Mouse (Mus musculus) CH12.LX (cell line): Measurements from ENCODE around the gene Exoc8. TPM values are rescaled to one million over a fixed set of nuclear protein-coding genes. Genes with fewer than 3 reads are reported as not detected.

Experiments used
- DNase-seq: peaks from one replicate; pipeline ENCODE4 v3.0.0-alpha.2; 2013; ENCODE audit errors: extremely low read depth
- H3K27ac ChIP-seq: 2 replicates; pipeline ENCODE4 v1.5.1; 2012; ENCODE audit warnings: low read depth, mild to moderate bottlenecking, control low read depth, moderate library complexity; ENCODE audit not compliant: insufficient read depth
- H3K27me3 ChIP-seq: replicated peaks from 2 replicates; pipeline ENCODE3; 2012; ENCODE audit warnings: inconsistent platforms
- H3K36me3 ChIP-seq, 2 experiments: replicated peaks in 1 of 2; 2 replicates each; pipeline versions ENCODE3 to v1.6.1; 2012; ENCODE audit warnings: inconsistent platforms in 1 of 2, low read length in 1 of 2, mild to moderate bottlenecking in 1 of 2, mixed read lengths in 1 of 2, moderate library complexity in 1 of 2; ENCODE audit not compliant: control insufficient read depth in 1 of 2, insufficient read depth in 1 of 2
- H3K4me1 ChIP-seq, 2 experiments: 2 replicates each; pipeline ENCODE4 v1.6.1; 2012; ENCODE audit warnings: inconsistent platforms in 1 of 2, moderate library complexity in 1 of 2; ENCODE audit not compliant: insufficient read depth in 2 of 2, control insufficient read depth in 1 of 2
- H3K4me2 ChIP-seq: 2 replicates; pipeline ENCODE4 v1.6.1; 2012; ENCODE audit warnings: low read depth, mild to moderate bottlenecking, control low read depth; ENCODE audit not compliant: poor library complexity, insufficient read depth, severe bottlenecking
- H3K4me3 ChIP-seq, 3 experiments: fragments of 150-350 bp in 1 of 3; sonication (generic) in 1 of 3; replicated peaks in 1 of 3; 2 replicates each; pipeline versions ENCODE3 to v1.5.1; 2011 to 2012; ENCODE audit warnings: low read depth in 2 of 3, low read length in 2 of 3, mild to moderate bottlenecking in 2 of 3, moderate library complexity in 2 of 3, control low read depth in 1 of 3, improper control_type of control experiment in 1 of 3, inconsistent platforms in 1 of 3, mixed read lengths in 1 of 3; ENCODE audit not compliant: poor library complexity in 1 of 3
- H3K79me2 ChIP-seq: replicated peaks from 2 replicates; pipeline ENCODE4 v1.6.1; 2012; ENCODE audit warnings: mild to moderate bottlenecking, moderate library complexity; ENCODE audit not compliant: control insufficient read depth, poor library complexity, insufficient read depth, severe bottlenecking; ENCODE audit errors: extremely low read depth
- H3K9ac ChIP-seq: 2 replicates; pipeline ENCODE4 v1.6.1; 2012; ENCODE audit warnings: low read depth, mild to moderate bottlenecking, control low read depth, moderate library complexity; ENCODE audit not compliant: insufficient read depth
- H3K9me3 ChIP-seq: replicated peaks from 2 replicates; pipeline ENCODE3; 2012; ENCODE audit warnings: low read length, inconsistent platforms, mixed read lengths
- BHLHE40 ChIP-seq: IDR thresholded peaks from 2 replicates; pipeline ENCODE4 v1.6.1; 2011; ENCODE audit warnings: mild to moderate bottlenecking, low read depth, low read length, improper control_type of control experiment
- CTCF ChIP-seq, 2 experiments: IDR thresholded peaks in 1 of 2; conservative IDR thresholded peaks in 1 of 2; 2 replicates each; pipeline ENCODE4 v1.5.1; 2011 to 2012; ENCODE audit warnings: low read depth in 2 of 2, low read length in 2 of 2, improper control_type of control experiment in 1 of 2, inconsistent platforms in 1 of 2, mild to moderate bottlenecking in 1 of 2, moderate library complexity in 1 of 2
- E2F4 ChIP-seq: IDR thresholded peaks from 2 replicates; pipeline ENCODE4 v1.6.1; 2011; ENCODE audit warnings: low read depth, low read length, improper control_type of control experiment; ENCODE audit not compliant: insufficient replicate concordance
- ELF1 ChIP-seq: IDR thresholded peaks from 2 replicates; pipeline ENCODE4 v1.6.1; 2014; ENCODE audit warnings: low read depth, mild to moderate bottlenecking, inconsistent platforms, low read length, improper control_type of control experiment
- GABPA ChIP-seq: IDR thresholded peaks from 2 replicates; pipeline ENCODE4 v1.6.1; 2012; ENCODE audit warnings: low read depth, low read length, improper control_type of control experiment, inconsistent platforms; ENCODE audit not compliant: insufficient replicate concordance
- IRF4 ChIP-seq: IDR thresholded peaks from 2 replicates; pipeline ENCODE4 v1.6.1; 2014; ENCODE audit warnings: low read depth, mild to moderate bottlenecking, inconsistent platforms, low read length, improper control_type of control experiment
- MAX ChIP-seq: IDR thresholded peaks from 2 replicates; pipeline ENCODE4 v1.6.1; 2011; ENCODE audit warnings: low read length, improper control_type of control experiment
- MAZ ChIP-seq: IDR thresholded peaks from 2 replicates; pipeline ENCODE4 v1.6.1; 2012; ENCODE audit warnings: low read depth, mild to moderate bottlenecking, inconsistent platforms, low read length, improper control_type of control experiment, moderate library complexity
- MEF2A ChIP-seq: IDR thresholded peaks from 2 replicates; pipeline ENCODE4 v1.6.1; 2014; ENCODE audit warnings: low read depth, mild to moderate bottlenecking, inconsistent platforms, low read length, improper control_type of control experiment, borderline replicate concordance
- MXI1 ChIP-seq: IDR thresholded peaks from 2 replicates; pipeline ENCODE4 v1.6.1; 2011; ENCODE audit warnings: mild to moderate bottlenecking, low read depth, low read length, improper control_type of control experiment
- MYC ChIP-seq: IDR thresholded peaks from 2 replicates; pipeline ENCODE4 v1.6.1; 2011; ENCODE audit warnings: low read depth, mild to moderate bottlenecking, improper control_type of control experiment, low read length
- NELFE ChIP-seq: IDR thresholded peaks from 2 replicates; pipeline ENCODE4 v1.6.1; 2011; ENCODE audit warnings: low read depth, low read length, improper control_type of control experiment
- NRF1 ChIP-seq: IDR thresholded peaks from 2 replicates; pipeline ENCODE4 v1.6.1; 2014; ENCODE audit warnings: low read depth, mild to moderate bottlenecking, inconsistent platforms, low read length, improper control_type of control experiment, moderate library complexity
- POLR2A ChIP-seq: IDR thresholded peaks from 2 replicates; pipeline ENCODE4 v1.6.1; 2011; ENCODE audit warnings: low read depth, mild to moderate bottlenecking, improper control_type of control experiment, low read length
- SIN3A ChIP-seq: IDR thresholded peaks from 2 replicates; pipeline ENCODE4 v1.6.1; 2012; ENCODE audit warnings: low read length, improper control_type of control experiment, inconsistent platforms
- SMC3 ChIP-seq: IDR thresholded peaks from 2 replicates; pipeline ENCODE4 v1.6.1; 2011; ENCODE audit warnings: low read depth, low read length, improper control_type of control experiment
- TBP ChIP-seq: conservative IDR thresholded peaks from 2 replicates; pipeline ENCODE4 v1.6.1; 2011; ENCODE audit warnings: low read depth, low read length, improper control_type of control experiment
- TCF12 ChIP-seq: IDR thresholded peaks from 2 replicates; pipeline ENCODE4 v1.6.1; 2014; ENCODE audit warnings: low read depth, mild to moderate bottlenecking, inconsistent platforms, low read length, improper control_type of control experiment
- UBTF ChIP-seq: IDR thresholded peaks from 2 replicates; pipeline ENCODE4 v1.6.1; 2012; ENCODE audit warnings: low read depth, mild to moderate bottlenecking, inconsistent platforms, low read length, improper control_type of control experiment, moderate library complexity
- USF2 ChIP-seq: conservative IDR thresholded peaks from 2 replicates; pipeline ENCODE4 v1.6.1; 2011; ENCODE audit warnings: low read depth, low read length, improper control_type of control experiment
- ZC3H11A ChIP-seq: IDR thresholded peaks from 2 replicates; pipeline ENCODE4 v1.6.1; 2012; ENCODE audit warnings: low read depth, mild to moderate bottlenecking, inconsistent platforms, low read length, improper control_type of control experiment
- ZKSCAN1 ChIP-seq: IDR thresholded peaks from 2 replicates; pipeline ENCODE4 v1.6.1; 2012; ENCODE audit warnings: low read depth, inconsistent platforms, low read length, improper control_type of control experiment, borderline replicate concordance
- ZMIZ1 ChIP-seq: IDR thresholded peaks from 2 replicates; pipeline ENCODE4 v1.6.1; 2012; ENCODE audit warnings: low read depth, mild to moderate bottlenecking, inconsistent platforms, low read length, improper control_type of control experiment
- dilution Hi-C: fragments of 300-500 bp; cut with MboI; formaldehyde crosslinking; loops from 2 replicates; pipeline ENCODE4 v1.14.3; 2020; ENCODE audit warnings: low sequenced_read_pairs; ENCODE audit not compliant: extremely low pct_unique_long_range_greater_than_20kb, extremely low pct_ligation_motif_present
- in situ Hi-C: fragments of 300-500 bp; cut with MboI; formaldehyde crosslinking; loops from 3 replicates; pipeline ENCODE4 v1.14.3; 2019; ENCODE audit warnings: low sequenced_read_pairs, low pct_ligation_motif_present, low pct_unique_long_range_greater_than_20kb, mixed read lengths
- polyA plus RNA-seq: library from polyadenylated mRNA; unstranded; fragments of >175 nt; gene quantifications from 2 replicates; pipeline ENCODE4 v1.2.1, GENCODE M21; 2012; ENCODE audit warnings: low read depth; ENCODE audit not compliant: insufficient read length
- total RNA-seq, 2 experiments: library from RNA; depleted of rRNA; stranded (reverse); fragments of 300-350 nt in 1 of 2; fragments of >200 nt in 1 of 2; gene quantifications; 2 replicates each; pipeline ENCODE4 v1.2.3; 2012 to 2014

Gene Exoc8
- total and polyA plus RNA-seq, 3 experiments: 5.9 to 11.2 (median 10.7) TPM

DNA sequence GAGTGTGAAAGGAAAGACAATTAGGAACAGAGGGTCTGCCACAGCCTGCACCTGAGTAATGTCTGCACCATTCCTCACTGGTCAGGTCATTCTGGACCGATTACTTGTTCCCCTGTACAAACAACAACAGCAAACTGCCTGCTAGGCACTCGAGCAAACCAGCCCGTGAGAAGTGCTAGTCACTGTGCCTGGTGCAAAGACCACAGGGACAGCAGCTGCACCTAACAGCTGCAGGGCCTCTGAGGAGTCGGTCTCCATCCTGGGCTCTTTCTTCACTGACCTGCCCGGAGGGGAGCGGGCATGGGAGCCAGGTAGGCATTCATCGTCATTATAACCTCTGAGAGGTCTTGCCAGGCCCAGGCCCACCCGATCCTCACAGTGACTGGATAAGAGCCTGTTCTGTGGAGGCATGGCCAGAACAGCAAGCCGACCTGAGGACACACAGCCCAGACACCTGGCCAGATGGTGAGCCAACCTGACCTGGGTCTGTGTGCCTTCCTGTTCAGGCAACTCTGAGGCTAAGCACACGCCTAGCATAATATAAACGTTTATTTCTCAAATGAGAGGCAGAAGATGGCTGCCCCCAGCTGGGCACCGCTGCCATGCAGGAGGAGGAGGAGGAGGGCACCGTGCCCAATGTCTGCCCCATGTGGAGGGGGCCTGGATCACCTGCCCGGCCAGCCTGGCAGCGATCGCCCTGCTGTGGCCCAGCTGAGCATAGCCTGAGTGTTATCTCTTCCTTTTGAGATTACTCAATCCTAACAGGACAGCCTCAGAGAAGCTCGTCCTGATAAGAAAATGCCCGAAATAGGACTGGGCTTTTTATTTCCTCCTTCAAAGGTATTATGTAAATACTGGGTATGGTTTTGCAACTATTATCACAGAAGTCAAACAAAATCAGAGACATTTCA lies 24.1 kb upstream of the Exoc8 start:
- dilution Hi-C loops (no loop called here), in situ Hi-C loops (no loop called here)
- H3K36me3 ChIP-seq: peaks cover 0 to 51% of the 10 kb centered on the region in 2 experiments

DNA sequence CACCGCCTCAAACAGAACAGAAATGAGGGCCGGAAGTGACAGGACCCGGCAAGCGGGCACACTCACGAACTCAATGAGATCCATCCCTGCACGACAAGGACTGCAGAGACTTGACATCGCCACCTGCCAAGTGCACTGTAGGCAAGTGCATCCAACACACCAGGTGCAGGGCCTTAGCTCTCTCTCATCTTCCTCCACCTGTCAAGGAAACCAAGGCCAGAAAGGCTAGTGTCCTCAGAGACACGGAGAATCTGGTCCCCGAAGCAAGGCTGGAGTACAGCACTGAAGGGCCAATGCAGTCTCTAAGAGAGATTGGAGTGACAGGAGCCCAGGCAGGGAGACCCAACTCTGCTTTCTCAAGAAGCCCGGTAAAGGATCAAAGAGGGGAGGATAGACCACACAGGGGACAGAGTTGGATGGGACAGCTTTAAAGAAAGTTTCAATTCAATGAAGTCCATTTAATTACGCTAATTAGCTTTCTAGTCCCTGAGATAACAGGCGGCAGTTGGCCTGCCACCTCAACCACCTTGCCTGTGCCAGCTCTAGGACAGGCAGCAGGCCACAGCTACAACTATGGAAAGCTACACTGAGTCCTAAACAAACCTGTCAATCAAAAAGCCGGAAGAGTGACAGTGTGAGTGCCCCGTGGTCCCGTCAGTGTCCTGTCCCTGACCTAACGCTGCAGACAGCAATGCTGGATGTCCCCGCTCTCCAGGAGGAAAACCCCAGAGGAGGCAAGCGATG lies 20.4 kb upstream of the Exoc8 start:
- Histone ChIP-seq H3K9ac (no peak overlapping the region), H3K36me3 (peaks cover 5 to 60% of the 10 kb centered on the region in 2 experiments)

More for the DNA sequence above, 24.1 kb upstream of the Exoc8 start:
- H3K4me3 ChIP-seq: no peak overlapping the region
- H3K4me2 ChIP-seq: no peak overlapping the region
- H3K9me3 ChIP-seq: no peaks in the 10 kb centered on the region
- no peak overlapping the region for H3K9ac ChIP-seq
- H3K4me1 ChIP-seq: peaks cover 0 to 28% of the 10 kb centered on the region in 2 experiments; a peak in 2 of 4 replicates
- no peaks in the 10 kb centered on the region for H3K79me2 ChIP-seq
- H3K27ac ChIP-seq: no peak overlapping the region
- DNase-seq: no peak
- no peaks in the 10 kb centered on the region for H3K27me3 ChIP-seq
- no peak for TF ChIP-seq UBTF

DNA sequence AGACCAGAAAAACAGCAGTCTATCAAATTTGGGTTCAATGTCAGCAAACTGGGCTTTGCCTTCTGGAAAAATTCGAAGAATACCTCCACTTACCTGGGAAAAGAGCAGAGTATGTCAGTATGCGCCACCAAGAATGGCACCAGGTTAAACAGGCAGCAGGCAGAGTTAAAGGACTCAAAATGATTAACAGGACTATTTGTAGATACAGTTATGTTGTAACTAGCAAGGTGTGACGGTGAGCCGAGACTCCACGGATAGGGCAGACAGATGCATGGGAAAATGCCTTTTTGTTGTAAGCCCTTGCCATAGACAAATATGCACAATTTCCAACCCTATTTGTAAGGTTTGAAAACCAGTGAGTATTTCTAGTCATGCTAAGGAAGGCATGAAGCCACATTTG lies 16.6 kb upstream of the Exoc8 start:
- H3K4me3 ChIP-seq: no peak overlapping the region
- in situ Hi-C loops (no loop called here), dilution Hi-C loops (no loop called here)
- no peak overlapping the region for H3K4me2 ChIP-seq
- no peaks in the 10 kb centered on the region for H3K27me3 ChIP-seq
- DNase-seq: no peak
- H3K79me2 ChIP-seq: no peaks in the 10 kb centered on the region
- H3K4me1 ChIP-seq: peaks cover 0 to 11% of the 10 kb centered on the region in 2 experiments; a peak in 2 of 4 replicates
- peaks cover 4% of the 10 kb centered on the region for H3K9me3 ChIP-seq
- no peak for TF ChIP-seq MAX
- no peak for TF ChIP-seq MXI1
- TF ChIP-seq MAZ: no peak
- no peak for TF ChIP-seq GABPA
- no peak for TF ChIP-seq USF2
- no peak for TF ChIP-seq ZMIZ1
- no peak for TF ChIP-seq NELFE
- TF ChIP-seq TBP: no peak
- H3K9ac ChIP-seq: no peak overlapping the region
- H3K27ac ChIP-seq: no peak overlapping the region
- H3K36me3 ChIP-seq: peaks cover 19 to 84% of the 10 kb centered on the region in 2 experiments

More for the DNA sequence above, 20.4 kb upstream of the Exoc8 start:
- H3K4me3 ChIP-seq: no peak overlapping the region
- no peaks in the 10 kb centered on the region for H3K27me3 ChIP-seq
- in situ Hi-C loops: no loop called here
- H3K79me2 ChIP-seq: no peaks in the 10 kb centered on the region
- TF ChIP-seq NRF1 (no peak), MEF2A (no peak), SIN3A (no peak), BHLHE40 (no peak), MXI1 (no peak), E2F4 (no peak), MYC (no peak), ZC3H11A (no peak), MAZ (no peak), MAX (no peak), TCF12 (no peak), CTCF (conservative IDR thresholded peaks at IDR 0.05 in 1 of 2, IDR thresholded peaks at IDR 0.05 in 1 of 2; ENCODE audit: low read depth in 2 of 2, low read length in 2 of 2) (no peak), ELF1 (no peak), ZKSCAN1 (no peak), IRF4 (no peak), POLR2A (no peak), ZMIZ1 (no peak), NELFE (no peak), GABPA (no peak), SMC3 (no peak)
- H3K27ac ChIP-seq: no peak overlapping the region
- no peak for DNase-seq
- H3K4me1 ChIP-seq: peaks cover 0 to 27% of the 10 kb centered on the region in 2 experiments; a peak in 2 of 4 replicates
- dilution Hi-C loops: no loop called here
- peaks cover 4% of the 10 kb centered on the region for H3K9me3 ChIP-seq
- no peak overlapping the region for H3K4me2 ChIP-seq
